Mouse (Mus musculus) bone marrow, adult 2 months (tissue): ENCODE results near the gene Rab3d.
A peak's percentile ranks its signal among the peaks of the same experiment; 100 is the strongest.

Source experiments
- CTCF ChIP-seq: fragments of 200-500 bp; IDR thresholded peaks from 2 replicates; pipeline ENCODE4 v1.5.1; 2011; ENCODE audit warnings: low read length, control low read depth; ENCODE audit not compliant: control insufficient read depth, insufficient read depth
- POLR2A ChIP-seq: fragments of 200-500 bp; IDR thresholded peaks from 2 replicates; pipeline ENCODE4 v1.6.1; 2011; ENCODE audit warnings: low read depth, mild to moderate bottlenecking, control low read depth, low read length, borderline replicate concordance; ENCODE audit not compliant: control insufficient read depth

DNA sequence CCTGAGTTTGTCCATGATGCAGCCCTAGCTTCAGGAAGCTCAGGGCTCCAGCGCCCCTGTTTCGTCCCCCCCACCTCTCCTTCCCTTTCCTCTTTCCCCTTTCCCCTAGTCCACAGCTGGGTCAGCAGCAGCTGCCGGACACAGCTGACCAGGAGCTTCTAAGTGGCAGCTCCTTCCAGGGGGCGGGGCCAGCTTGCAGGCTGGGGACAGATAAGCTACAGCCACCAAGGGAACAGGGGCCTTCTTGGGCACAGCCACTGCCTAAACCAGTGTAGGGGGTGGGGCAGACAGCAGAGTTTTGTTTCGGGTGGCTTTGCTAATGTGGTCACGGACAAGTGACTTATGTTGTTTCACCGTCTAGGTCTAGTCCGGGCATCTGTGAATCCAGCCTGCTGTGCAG lies 45.4 kb upstream of the Rab3d start, which contains the start of gene Epor:
- TF ChIP-seq POLR2A (peak; percentile 70; the same call in 1 of the 2 replicates), CTCF (no peak)
